24 mouse cellular contexts compared by ENCODE assay signal in genomic region chr5:112872999-112873398, GRCm38 (mm10). TPM values are rescaled to one million over a fixed set of nuclear protein-coding genes. Genes with fewer than 3 reads are reported as not detected.
DNase-seq lines count a peak whose midpoint lies in the region; ATAC-seq and TF ChIP-seq lines count a peak whose summit lies in the region.
"Had no signal": no experiment of that assay in that cellular context is flagged by ENCODE, and none has a peak within 500 bp of the region (broad histone marks: within the 10 kb centered on the region; RNA-seq: fewer than 3 reads in every experiment).

No protein-coding gene starts in this region.

- H3K9ac ChIP-seq in intestine, embryonic 15.5 days, result no peak overlapping the region
- H3K9ac ChIP-seq in intestine, postnatal 0 days (ENCODE audit: low read depth, low read length), result no peak overlapping the region
- H3K9ac ChIP-seq in liver, postnatal 0 days (replicated peaks), result no peak overlapping the region
- H3K9ac ChIP-seq in liver, embryonic 11.5 days (ENCODE audit: low read depth, low read length), result no peak overlapping the region
- H3K9ac ChIP-seq in intestine, embryonic 16.5 days (ENCODE audit: low read depth, low read length), result no peak overlapping the region

- H3K27me3 ChIP-seq in intestine, embryonic 15.5 days (replicated peaks), result no peaks in the 10 kb centered on the region
- H3K27me3 ChIP-seq in intestine, postnatal 0 days (replicated peaks; ENCODE audit: control insufficient read depth, insufficient read depth, low read length), result peaks cover 8% of the 10 kb centered on the region; the same call in 1 of the 2 replicates
- no peaks in the 10 kb centered on the region for H3K27me3 ChIP-seq in liver, postnatal 0 days (ENCODE audit: insufficient read depth, low read length)
- no peaks in the 10 kb centered on the region; the same call in 1 of the 2 replicates for H3K27me3 ChIP-seq in liver, embryonic 11.5 days (replicated peaks; ENCODE audit: control insufficient read depth, insufficient read depth, low read length)
- no peaks in the 10 kb centered on the region for H3K27me3 ChIP-seq in intestine, embryonic 16.5 days (replicated peaks; ENCODE audit: control insufficient read depth, insufficient read depth, low read length)
- H3K27me3 ChIP-seq: CH12.LX had no signal

- H3K4me1 ChIP-seq in intestine, embryonic 15.5 days (replicated peaks), result peaks cover 3% of the 10 kb centered on the region; the same call in 1 of the 2 replicates
- no peaks in the 10 kb centered on the region; the same call in 1 of the 2 replicates for H3K4me1 ChIP-seq in intestine, postnatal 0 days (replicated peaks; ENCODE audit: control insufficient read depth, insufficient read depth, low read length)
- H3K4me1 ChIP-seq in liver, postnatal 0 days (ENCODE audit: insufficient read depth), result no peaks in the 10 kb centered on the region
- H3K4me1 ChIP-seq in liver, embryonic 11.5 days (replicated peaks; ENCODE audit: control insufficient read depth, insufficient read depth, low read length), result no peaks in the 10 kb centered on the region
- H3K4me1 ChIP-seq in intestine, embryonic 16.5 days (ENCODE audit: control insufficient read depth, insufficient read depth, low read length), result no peaks in the 10 kb centered on the region

- H3K36me3 ChIP-seq in intestine, embryonic 15.5 days, result no peaks in the 10 kb centered on the region
- no peaks in the 10 kb centered on the region for H3K36me3 ChIP-seq in intestine, postnatal 0 days (ENCODE audit: control insufficient read depth, insufficient read depth)
- no peaks in the 10 kb centered on the region for H3K36me3 ChIP-seq in liver, postnatal 0 days (replicated peaks; ENCODE audit: insufficient read depth, low read length)
- H3K36me3 ChIP-seq in liver, embryonic 11.5 days (ENCODE audit: control insufficient read depth, insufficient read depth, low read length), result no peaks in the 10 kb centered on the region
- no peaks in the 10 kb centered on the region for H3K36me3 ChIP-seq in intestine, embryonic 16.5 days (ENCODE audit: control insufficient read depth, insufficient read depth, low read length)
- H3K36me3 ChIP-seq: G1E had no signal

- ATAC-seq in intestine, embryonic 15.5 days, result peak; percentile 52; the same call in 1 of the 2 replicates
- ATAC-seq in intestine, postnatal 0 days, result no peak
- ATAC-seq in liver, postnatal 0 days, result peak; percentile 44; the same call in 1 of the 2 replicates
- ATAC-seq in liver, embryonic 11.5 days (replicated peaks; ENCODE audit: low FRiP score), result no peak
- 0 out of 2 replicates have a peak, but pooled peaks have one; percentile 1 for ATAC-seq in granulocyte monocyte progenitor cell, adult 5-6 weeks (replicated peaks; ENCODE audit: poor library complexity, severe bottlenecking)
- peak; percentile 63 for ATAC-seq in intestine, embryonic 16.5 days
- ATAC-seq: activated CD4-positive, CD25-positive, alpha-beta regulatory T cell, adult 4 months; CD4-positive, CD25-positive, alpha-beta regulatory T cell, adult 4 months; Patski had no signal

- TF ChIP-seq CTCF in intestine, postnatal 0 days (IDR thresholded peaks at IDR 0.05; ENCODE audit: low read depth), result no peak
- no peak for TF ChIP-seq CTCF in liver, postnatal 0 days (IDR thresholded peaks at IDR 0.05; ENCODE audit: low read depth)

- no peak for TF ChIP-seq EP300 in liver, postnatal 0 days (IDR thresholded peaks at IDR 0.05; ENCODE audit: low read depth)

- H3K4me3 ChIP-seq in intestine, embryonic 15.5 days (replicated peaks), result no peak overlapping the region
- no peak overlapping the region for H3K4me3 ChIP-seq in intestine, postnatal 0 days (ENCODE audit: low read depth, low read length)
- H3K4me3 ChIP-seq in liver, postnatal 0 days (ENCODE audit: low read depth, low read length), result no peak overlapping the region
- H3K4me3 ChIP-seq in liver, embryonic 11.5 days (ENCODE audit: low read depth, low read length), result no peak overlapping the region
- H3K4me3 ChIP-seq in intestine, embryonic 16.5 days (ENCODE audit: low read length), result no peak overlapping the region

- H3K4me2 ChIP-seq in intestine, embryonic 15.5 days (replicated peaks), result no peak overlapping the region
- H3K4me2 ChIP-seq in intestine, postnatal 0 days (replicated peaks; ENCODE audit: low read depth), result no peak overlapping the region
- no peak overlapping the region for H3K4me2 ChIP-seq in liver, postnatal 0 days (ENCODE audit: low read depth, low read length)
- no peak overlapping the region for H3K4me2 ChIP-seq in liver, embryonic 11.5 days
- no peak overlapping the region for H3K4me2 ChIP-seq in intestine, embryonic 16.5 days (ENCODE audit: low read depth, low read length)

- no peak for DNase-seq in liver, postnatal 0 days
- no peak for DNase-seq in liver, embryonic 11.5 days (ENCODE audit: low spot score)
- no peak for DNase-seq in heart, adult 9 months (ENCODE audit: low spot score in 2 of 2)
- DNase-seq in thymus, postnatal 14 days, result no peak
- DNase-seq: adrenal gland, adult 2 months; adrenal gland, adult 8-10 months; adrenal gland, postnatal 10 days; adrenal gland, postnatal 14 days; adrenal gland, postnatal 25 days; adrenal gland, postnatal 36 days; B cell, adult 2 months; cerebellum, adult 11 months; cerebellum, adult 11-12 months had no signal

- H3K27ac ChIP-seq in intestine, embryonic 15.5 days, result no peak overlapping the region
- H3K27ac ChIP-seq in intestine, postnatal 0 days (ENCODE audit: low read depth, low read length), result no peak overlapping the region
- H3K27ac ChIP-seq in liver, postnatal 0 days (ENCODE audit: low read depth), result no peak overlapping the region
- no peak overlapping the region for H3K27ac ChIP-seq in liver, embryonic 11.5 days (ENCODE audit: low read depth, low read length)
- H3K27ac ChIP-seq in intestine, embryonic 16.5 days (ENCODE audit: low read length), result no peak overlapping the region

- WGBS in intestine, embryonic 15.5 days, result 72% methylated on average over 6 of the region's 6 CpGs
- 47% methylated on average over 6 of the region's 6 CpGs for WGBS in intestine, postnatal 0 days
- 53% methylated on average over 6 of the region's 6 CpGs for WGBS in liver, postnatal 0 days (ENCODE audit: insufficient replicate concordance)
- 63% methylated on average over 6 of the region's 6 CpGs for WGBS in liver, embryonic 11.5 days
- 67% methylated on average over 6 of the region's 6 CpGs for WGBS in intestine, embryonic 16.5 days

- H3K9me3 ChIP-seq in intestine, embryonic 15.5 days, result no peaks in the 10 kb centered on the region
- no peaks in the 10 kb centered on the region for H3K9me3 ChIP-seq in intestine, postnatal 0 days (ENCODE audit: control insufficient read depth)
- H3K9me3 ChIP-seq in liver, postnatal 0 days (ENCODE audit: low read length), result no peaks in the 10 kb centered on the region
- H3K9me3 ChIP-seq in liver, embryonic 11.5 days (ENCODE audit: control insufficient read depth, low read length), result no peaks in the 10 kb centered on the region
- H3K9me3 ChIP-seq in intestine, embryonic 16.5 days (ENCODE audit: control insufficient read depth, low read length), result no peaks in the 10 kb centered on the region

RNA-seq across cellular contexts. Expression of gene Myo18b, which starts 23.2 kb away (rescaled TPM):
- 0.39 and 0.40 TPM in 2 replicates for polyA plus RNA-seq in intestine, embryonic 15.5 days (2015; fragmentation: Nextera tagmentation; extraction: Ambion mirVana)
- 0.08 and 0.09 TPM in 2 replicates for polyA plus RNA-seq in intestine, postnatal 0 days (2015; fragmentation: Nextera tagmentation; extraction: Ambion mirVana)
- polyA plus RNA-seq in liver, postnatal 0 days (2015; fragmentation: Nextera tagmentation; extraction: Ambion mirVana), result 0.15 TPM in 1 of 2 replicates, not detected in the other
- 0.30 and 0.60 TPM in 2 replicates for polyA plus RNA-seq in liver, embryonic 11.5 days (2014; fragmentation: Nextera tagmentation; extraction: Ambion mirVana)
- 0.06 and 0.92 TPM in 2 replicates for total RNA-seq in granulocyte monocyte progenitor cell, adult 5-6 weeks (2014; fragmentation: Nextera tagmentation)
- 1.2 and 1.9 TPM in 2 replicates for total RNA-seq in granulocyte monocyte progenitor cell, adult 5-6 weeks (2017)
- polyA plus RNA-seq in intestine, embryonic 16.5 days (2015; fragmentation: Nextera tagmentation; extraction: Ambion mirVana), result 0.31 and 0.40 TPM in 2 replicates
- total RNA-seq: CH12.LX, MEL had no signal
- polyA plus RNA-seq: activated CD4-positive, CD25-positive, alpha-beta regulatory T cell, adult 4 months; C2C12; CD4-positive, CD25-positive, alpha-beta regulatory T cell, adult 4 months; G1E; Patski had no signal

Comparison
In these comparisons a context has a peak if more than half of its experiments do, and no peak if none do; other contexts are left out.
1. ATAC-seq: peak in intestine, embryonic 15.5 days (single experiment), liver, postnatal 0 days (single experiment), granulocyte monocyte progenitor cell, adult 5-6 weeks (single experiment) and intestine, embryonic 16.5 days (single experiment); none in intestine, postnatal 0 days (single experiment) and liver, embryonic 11.5 days (single experiment).